In genomic region chr7:110123844-110124555, GRCm38 (mm10) we compare ENCODE assay signal across 9 mouse cellular contexts. TPM values are rescaled to one million over a fixed set of nuclear protein-coding genes. Genes with fewer than 3 reads are reported as not detected.
DNase-seq lines count a peak whose midpoint lies in the region; ATAC-seq and TF ChIP-seq lines count a peak whose summit lies in the region.
"Had no signal": no experiment of that assay in that cellular context is flagged by ENCODE, and none has a peak within 500 bp of the region (broad histone marks: within the 10 kb centered on the region; RNA-seq: fewer than 3 reads in every experiment).

No protein-coding gene starts in this region.

- H3K4me3 ChIP-seq in brown adipose tissue, adult 24 weeks (ENCODE audit: insufficient read depth, low read depth, low read length), result peak overlapping the region; percentile 74
- H3K4me3 ChIP-seq in heart, embryonic 15.5 days, result peak overlapping the region; percentile 98
- peak overlapping the region; percentile 94 for H3K4me3 ChIP-seq in limb, embryonic 14.5 days (replicated peaks; ENCODE audit: low read length)
- no peak overlapping the region; the same call in 1 of the 2 replicates for H3K4me3 ChIP-seq in midbrain, embryonic 16.5 days (ENCODE audit: low read depth, low read length)

- no peaks in the 10 kb centered on the region for H3K9me3 ChIP-seq in heart, embryonic 15.5 days (replicated peaks)
- H3K9me3 ChIP-seq in limb, embryonic 14.5 days (ENCODE audit: control insufficient read depth, low read length), result no peaks in the 10 kb centered on the region
- no peaks in the 10 kb centered on the region for H3K9me3 ChIP-seq in midbrain, embryonic 16.5 days (replicated peaks; ENCODE audit: control insufficient read depth, low read length, poor library complexity, severe bottlenecking)

- 26% methylated on average over 12 of the region's 12 CpGs for WGBS in heart, embryonic 15.5 days
- 48% methylated on average over 12 of the region's 12 CpGs for WGBS in limb, embryonic 14.5 days
- 55% methylated on average over 12 of the region's 12 CpGs for whole genome bisulfite sequencing in midbrain, embryonic 16.5 days

- ATAC-seq in heart, embryonic 15.5 days (replicated peaks; ENCODE audit: insufficient number of reproducible peaks, insufficient read depth, low FRiP score, low read depth), result no peak
- no peak for ATAC-seq in limb, embryonic 14.5 days (ENCODE audit: low FRiP score, low read depth)
- ATAC-seq in midbrain, embryonic 16.5 days, result no peak
- ATAC-seq: Patski had no signal

- peak overlapping the region; percentile 66 for H3K4me2 ChIP-seq in heart, embryonic 15.5 days
- peak overlapping the region; percentile 61 for H3K4me2 ChIP-seq in limb, embryonic 14.5 days (replicated peaks; ENCODE audit: low read depth, low read length, severe bottlenecking)
- H3K4me2 ChIP-seq in midbrain, embryonic 16.5 days (ENCODE audit: low read length), result peak overlapping the region; percentile 93

- H3K27ac ChIP-seq in brown adipose tissue, adult 24 weeks (replicated peaks; ENCODE audit: low read depth, low read length), result peak overlapping the region; percentile 97
- peak overlapping the region; percentile 98 for H3K27ac ChIP-seq in heart, embryonic 15.5 days
- no peak overlapping the region for H3K27ac ChIP-seq in limb, embryonic 14.5 days (replicated peaks; ENCODE audit: low read depth, low read length)
- H3K27ac ChIP-seq in midbrain, embryonic 16.5 days (ENCODE audit: low read length), result no peak overlapping the region

- no peak for TF ChIP-seq POLR2A in limb, embryonic 14.5 days (IDR thresholded peaks at IDR 0.05; ENCODE audit: borderline replicate concordance, extremely low read depth, insufficient read depth, insufficient read length)

- DNase-seq in adrenal gland, postnatal 14 days, result peak; percentile 29
- DNase-seq in adrenal gland, adult 8-10 months, result no peak
- no peak for DNase-seq in limb, embryonic 14.5 days (ENCODE audit: low spot score)
- DNase-seq in gastrocnemius, postnatal 25 days, result no peak
- no peak for DNase-seq in frontal cortex, postnatal 36 days (ENCODE audit: low spot score in 2 of 2)

- peak overlapping the region; percentile 94 for H3K9ac ChIP-seq in heart, embryonic 15.5 days
- H3K9ac ChIP-seq in limb, embryonic 14.5 days (ENCODE audit: low read depth, low read length, severe bottlenecking), result 0 out of 2 replicates have a peak overlapping the region, but pooled peaks have one; percentile 83
- H3K9ac ChIP-seq in midbrain, embryonic 16.5 days (ENCODE audit: low read depth, low read length), result no peak overlapping the region

- peaks cover 4% of the 10 kb centered on the region; the same call in 1 of the 2 replicates for H3K4me1 ChIP-seq in brown adipose tissue, adult 24 weeks (ENCODE audit: control insufficient read depth, insufficient read depth, insufficient read length, low read length)
- peaks cover 12% of the 10 kb centered on the region for H3K4me1 ChIP-seq in heart, embryonic 15.5 days (replicated peaks)
- peaks cover 7% of the 10 kb centered on the region for H3K4me1 ChIP-seq in limb, embryonic 14.5 days (ENCODE audit: control insufficient read depth, insufficient read depth, low read length)
- peaks cover 5% of the 10 kb centered on the region; the same call in 1 of the 2 replicates for H3K4me1 ChIP-seq in midbrain, embryonic 16.5 days (ENCODE audit: control insufficient read depth, insufficient read depth, low read length)

- no peaks in the 10 kb centered on the region for H3K27me3 ChIP-seq in heart, embryonic 15.5 days
- no peaks in the 10 kb centered on the region for H3K27me3 ChIP-seq in limb, embryonic 14.5 days (ENCODE audit: control insufficient read depth, insufficient read depth, low read length)
- H3K27me3 ChIP-seq in midbrain, embryonic 16.5 days (ENCODE audit: control insufficient read depth, insufficient read depth, low read depth, low read length), result no peaks in the 10 kb centered on the region
- H3K27me3 ChIP-seq: Patski had no signal

- peaks cover 18% of the 10 kb centered on the region for H3K36me3 ChIP-seq in heart, embryonic 15.5 days
- peaks cover 21% of the 10 kb centered on the region for H3K36me3 ChIP-seq in limb, embryonic 14.5 days (ENCODE audit: control insufficient read depth, insufficient read depth, low read length)
- no peaks in the 10 kb centered on the region for H3K36me3 ChIP-seq in midbrain, embryonic 16.5 days (ENCODE audit: control insufficient read depth, insufficient read depth, low read length)

RNA-seq across cellular contexts. Expression of gene Wee1, which starts 2.2 kb away (rescaled TPM):
- total RNA-seq in adrenal gland, postnatal 14 days (2021), result 13.8 and 15.3 TPM in 2 replicates
- 10 to 100 TPM in 3 of 4 experiments, 1 to 10 TPM in 1; 9.8 to 16.5 (median 13.3) TPM for total RNA-seq in adrenal gland, adult 8-10 months (2022)
- 3.9 and 4.2 TPM in 2 replicates for polyA plus RNA-seq in brown adipose tissue, adult 24 weeks (2012; ENCODE audit: insufficient read depth, insufficient read length, missing spikeins)
- 22.5 and 25.5 TPM in 2 replicates for polyA plus RNA-seq in heart, embryonic 15.5 days (2015; fragmentation: Nextera tagmentation; extraction: Ambion mirVana)
- 29.1 and 29.8 TPM in 2 replicates for polyA plus RNA-seq in limb, embryonic 14.5 days (2012; rRNA removed)
- 28.1 and 28.8 TPM in 2 replicates for polyA plus RNA-seq in limb, embryonic 14.5 days (2014; fragmentation: Nextera tagmentation; extraction: Ambion mirVana)
- 3.7 TPM in 2 replicates for polyA plus RNA-seq in midbrain, embryonic 16.5 days (2015; fragmentation: Nextera tagmentation; extraction: Ambion mirVana)
- 1 to 10 TPM; 1.6 to 3.1 TPM for total RNA-seq in gastrocnemius, postnatal 25 days (2021)

Comparison
In these comparisons a context has a peak if more than half of its experiments do, and no peak if none do; other contexts are left out.
1. H3K27ac ChIP-seq: peak in brown adipose tissue, adult 24 weeks (single experiment) and heart, embryonic 15.5 days (single experiment); none in limb, embryonic 14.5 days (single experiment) and midbrain, embryonic 16.5 days (single experiment).
2. Peak in every context shown above with its lines, with median percentiles within 50 percentile points of each other: H3K4me2 ChIP-seq.